Mouse (Mus musculus): ENCODE measurements around the gene Gm10837.

Gene Gm10837

GRCm38 (mm10) chr14:122464763-122465741, 25.3 kb upstream of the Gm10837 start, which contains the start of gene Zic5:
Zic5 (minus strand) TSS chr14:122465677.
- DNase-seq: no peak

GRCm38 (mm10) chr14:122465931-122466490, 24.4 kb upstream of the Gm10837 start:
- no peak for DNase-seq

GRCm38 (mm10) chr14:122466756-122467362, 23.5 kb upstream of the Gm10837 start:
- DNase-seq: no peak

GRCm38 (mm10) chr14:122467926-122468841, 22.2 kb upstream of the Gm10837 start:
- no peak for DNase-seq

- DNase-seq: no peak
Measured at GRCm38 (mm10) chr14:122468971-122469755, 21.2 kb upstream of the Gm10837 start.

GRCm38 (mm10) chr14:122471449-122472085, 18.8 kb upstream of the Gm10837 start:
- no peak for DNase-seq

GRCm38 (mm10) chr14:122472161-122472560, 18.2 kb upstream of the Gm10837 start:
- no peak for DNase-seq

- no peak for DNase-seq
Measured at GRCm38 (mm10) chr14:122472647-122473046, 17.7 kb upstream of the Gm10837 start.

- no peak for DNase-seq
Measured at GRCm38 (mm10) chr14:122473211-122473751, 17.1 kb upstream of the Gm10837 start.

GRCm38 (mm10) chr14:122474041-122474890, 16.1 kb upstream of the Gm10837 start:
- DNase-seq: no peak

GRCm38 (mm10) chr14:122474891-122475556, 15.4 kb upstream of the Gm10837 start, which contains the start of gene Zic2:
Zic2 (plus strand) TSS chr14:122475435.
- DNase-seq: no peak

- no peak for DNase-seq
Measured at GRCm38 (mm10) chr14:122475557-122476040, 14.8 kb upstream of the Gm10837 start.

GRCm38 (mm10) chr14:122476041-122476821, 14.2 kb upstream of the Gm10837 start:
- no peak for DNase-seq

GRCm38 (mm10) chr14:122476822-122477215, 13.6 kb upstream of the Gm10837 start:
- no peak for DNase-seq

GRCm38 (mm10) chr14:122477261-122477671, 13.1 kb upstream of the Gm10837 start:
- DNase-seq: no peak

GRCm38 (mm10) chr14:122477971-122478573, 12.3 kb upstream of the Gm10837 start:
- DNase-seq: no peak

GRCm38 (mm10) chr14:122478574-122479011, 11.8 kb upstream of the Gm10837 start:
- DNase-seq: no peak
